Mouse (Mus musculus) liver, embryonic 14.5 days (tissue): ENCODE data around the gene Psmd2.

Experiments
- CTCF ChIP-seq: IDR thresholded peaks from 2 replicates; pipeline ENCODE4 v1.5.1; 2016; ENCODE audit warnings: antibody characterized with exemption, low read depth, control low read depth
- EP300 ChIP-seq: IDR thresholded peaks from 2 replicates; pipeline ENCODE4 v1.6.1; 2016; ENCODE audit warnings: antibody characterized with exemption, low read depth

DNA sequence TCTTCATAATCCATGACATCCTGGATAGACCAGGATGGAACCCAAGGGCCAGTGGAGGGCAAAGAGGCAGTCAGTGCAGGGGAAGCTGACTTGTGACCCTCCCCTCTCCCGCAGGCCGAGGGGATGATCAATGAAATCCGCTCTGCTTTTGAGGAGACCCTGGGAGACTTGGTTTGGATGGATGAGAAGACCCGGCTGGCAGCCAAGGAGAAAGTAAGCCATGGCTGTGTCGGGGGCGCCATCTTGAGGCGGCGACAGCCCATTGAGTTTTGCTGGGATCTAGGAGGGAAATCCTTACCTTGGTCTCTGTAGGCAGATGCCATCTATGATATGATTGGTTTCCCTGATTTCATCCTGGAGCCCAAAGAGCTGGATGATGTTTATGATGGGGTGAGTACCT, 9.3 kb upstream of the Psmd2 start:
- TF ChIP-seq EP300 (no peak), CTCF (peak; percentile 87)
